Mouse (Mus musculus) testis, adult 2 months (tissue): Measurements from ENCODE around the gene Ntng2. TPM values are rescaled to one million over a fixed set of nuclear protein-coding genes. Genes with fewer than 3 reads are reported as not detected.

Source experiments
- H3K27ac ChIP-seq: fragments of 200-500 bp; 2 replicates; pipeline ENCODE4 v1.5.1; 2012; ENCODE audit warnings: low read depth, low read length; ENCODE audit not compliant: control insufficient read depth, insufficient read depth
- H3K27me3 ChIP-seq: fragments of 200-500 bp; 2 replicates; pipeline ENCODE4 v1.6.1; 2012; ENCODE audit warnings: mild to moderate bottlenecking, low read length, moderate library complexity; ENCODE audit not compliant: control insufficient read depth, insufficient read depth
- H3K36me3 ChIP-seq: fragments of 200-500 bp; 2 replicates; pipeline ENCODE4 v1.6.1; 2012; ENCODE audit warnings: mild to moderate bottlenecking, low read length; ENCODE audit not compliant: control insufficient read depth, insufficient read depth
- H3K4me1 ChIP-seq: fragments of 200-500 bp; 2 replicates; pipeline ENCODE4 v1.6.1; 2012; ENCODE audit warnings: low read length; ENCODE audit not compliant: control insufficient read depth, insufficient read depth
- H3K4me3 ChIP-seq: fragments of 200-500 bp; 2 replicates; pipeline ENCODE4 v1.5.1; 2012; ENCODE audit warnings: low read depth, mild to moderate bottlenecking, low read length, moderate library complexity, mixed read lengths; ENCODE audit not compliant: control insufficient read depth
- CTCF ChIP-seq: fragments of 200-500 bp; IDR thresholded peaks from 2 replicates; pipeline ENCODE4 v1.5.1; 2012; ENCODE audit warnings: low read depth, mild to moderate bottlenecking, inconsistent platforms, low read length, moderate library complexity; ENCODE audit not compliant: control insufficient read depth, insufficient read depth, insufficient replicate concordance
- POLR2A ChIP-seq: fragments of 200-500 bp; IDR thresholded peaks from 2 replicates; pipeline ENCODE4 v1.6.1; 2012; ENCODE audit warnings: low read depth, mild to moderate bottlenecking, inconsistent platforms, low read length, moderate library complexity; ENCODE audit not compliant: control insufficient read depth
- polyA plus RNA-seq: library from polyadenylated mRNA; depleted of rRNA; stranded (reverse); fragments of >200 nt; gene quantifications from 2 replicates; pipeline ENCODE4 v1.2.3, GENCODE M21; 2012

The Ntng2 gene
- polyA plus RNA-seq, 1 experiment: 1.4 TPM

GRCm38 (mm10) chr2:29196844-29197243 lies 56.0 kb downstream of the Ntng2 start:
- Histone ChIP-seq H3K4me3 (no peak overlapping the region), H3K4me1 (peaks cover 17% of the 10 kb centered on the region), H3K36me3 (no peaks in the 10 kb centered on the region), H3K27me3 (no peaks in the 10 kb centered on the region), H3K27ac (no peak overlapping the region)
- TF ChIP-seq CTCF (no peak), POLR2A (no peak)

- peak overlapping the region; percentile 66 for H3K4me3 ChIP-seq
- TF ChIP-seq POLR2A (no peak), CTCF (peak; percentile 94)
- no peaks in the 10 kb centered on the region for H3K27me3 ChIP-seq
- H3K4me1 ChIP-seq: peaks cover 17% of the 10 kb centered on the region
- no peak overlapping the region for H3K27ac ChIP-seq
- H3K36me3 ChIP-seq: no peaks in the 10 kb centered on the region
These were observed 58.0 kb downstream of the Ntng2 start for GRCm38 (mm10) chr2:29194547-29195463.

- no peaks in the 10 kb centered on the region for H3K27me3 ChIP-seq
These were observed 58.8 kb downstream of the Ntng2 start for GRCm38 (mm10) chr2:29193819-29194546.

GRCm38 (mm10) chr2:29192629-29193278 lies 60.1 kb downstream of the Ntng2 start:
- peaks cover 17% of the 10 kb centered on the region for H3K4me1 ChIP-seq

More at GRCm38 (mm10) chr2:29193819-29194546, 58.8 kb downstream of the Ntng2 start:
- no peak overlapping the region for H3K27ac ChIP-seq
- H3K4me1 ChIP-seq: peaks cover 17% of the 10 kb centered on the region
- H3K36me3 ChIP-seq: no peaks in the 10 kb centered on the region
- TF ChIP-seq POLR2A (no peak), CTCF (no peak)
- H3K4me3 ChIP-seq: peak overlapping the region; percentile 66

GRCm38 (mm10) chr2:29191216-29192215 lies 61.3 kb downstream of the Ntng2 start:
- no peak overlapping the region for H3K4me3 ChIP-seq
- peaks cover 17% of the 10 kb centered on the region for H3K4me1 ChIP-seq
- H3K27me3 ChIP-seq: no peaks in the 10 kb centered on the region

More at GRCm38 (mm10) chr2:29192629-29193278, 60.1 kb downstream of the Ntng2 start:
- H3K27me3 ChIP-seq: no peaks in the 10 kb centered on the region
- H3K4me3 ChIP-seq: no peak overlapping the region
- no peaks in the 10 kb centered on the region for H3K36me3 ChIP-seq
- H3K27ac ChIP-seq: no peak overlapping the region
- peak; percentile 27; the same call in 1 of the 2 replicates for TF ChIP-seq CTCF
- TF ChIP-seq POLR2A: no peak

GRCm38 (mm10) chr2:29190392-29190791 lies 62.4 kb downstream of the Ntng2 start:
- Histone ChIP-seq H3K36me3 (no peaks in the 10 kb centered on the region), H3K27ac (no peak overlapping the region), H3K27me3 (no peaks in the 10 kb centered on the region), H3K4me1 (peaks cover 11% of the 10 kb centered on the region), H3K4me3 (no peak overlapping the region)
- TF ChIP-seq CTCF: no peak
- TF ChIP-seq POLR2A: no peak

More at GRCm38 (mm10) chr2:29191216-29192215, 61.3 kb downstream of the Ntng2 start:
- TF ChIP-seq POLR2A: no peak
- TF ChIP-seq CTCF: no peak
- H3K27ac ChIP-seq: no peak overlapping the region
- H3K36me3 ChIP-seq: no peaks in the 10 kb centered on the region
